Mouse (Mus musculus) ES-Bruce4 (cell line): ENCODE data around the gene Mcoln3.

Experiments used
- CTCF ChIP-seq: IDR thresholded peaks from one replicate; pipeline ENCODE4 v1.8.1; 2011; ENCODE audit warnings: low read depth, low read length
- EP300 ChIP-seq: IDR thresholded peaks from 2 replicates; pipeline ENCODE4 v1.6.1; 2011; ENCODE audit warnings: low read depth, low read length; ENCODE audit not compliant: insufficient read depth
- POLR2A ChIP-seq: IDR thresholded peaks from one replicate; pipeline ENCODE4 v1.8.1; 2011; ENCODE audit warnings: low read length; ENCODE audit not compliant: insufficient read depth

- TF ChIP-seq POLR2A (no peak), CTCF (peak; percentile 46), EP300 (no peak)
Observed at GRCm38 (mm10) chr3:146136422-146136821, 19.2 kb downstream of the Mcoln3 start.
